Mouse (Mus musculus): ENCODE results near the gene Nfx1. TPM values are rescaled to one million over a fixed set of nuclear protein-coding genes. Genes with fewer than 3 reads are reported as not detected.

The Nfx1 gene
- polyA plus RNA-seq, 1 experiment = 24.3 TPM

GRCm38 (mm10) chr4:40997916-40998315, 27.2 kb downstream of the Nfx1 start:
- TF ChIP-seq POLR2A (IDR thresholded peaks at IDR 0.05; ENCODE audit: low read depth, low read length) (no peak), CTCF (conservative IDR thresholded peaks at IDR 0.05; ENCODE audit: insufficient read depth, insufficient read length, low read depth, low read length) (no peak)
- H3K4me1 ChIP-seq (ENCODE audit: control insufficient read depth, insufficient read depth, low read length) = no peaks in the 10 kb centered on the region
- no peak for DNase-seq
- WGBS = 96% methylated on average over 4 of the region's 4 CpGs
- H3K36me3 ChIP-seq (ENCODE audit: control insufficient read depth, insufficient read depth, low read length) = peaks cover 32% of the 10 kb centered on the region
- H3K27me3 ChIP-seq (replicated peaks; ENCODE audit: control insufficient read depth, insufficient read depth, low read length) = no peaks in the 10 kb centered on the region
- H3K4me3 ChIP-seq (ENCODE audit: insufficient read depth, low read depth, low read length) = no peak overlapping the region
- no peak overlapping the region for H3K27ac ChIP-seq (ENCODE audit: insufficient read depth, low read depth, low read length)

- DNase-seq = no peak
- H3K36me3 ChIP-seq (ENCODE audit: control insufficient read depth, insufficient read depth, low read length) = peaks cover 37% of the 10 kb centered on the region
- H3K27ac ChIP-seq (ENCODE audit: insufficient read depth, low read depth, low read length) = no peak overlapping the region
- 82% methylated on average over 1 of the region's 1 CpGs for WGBS
- TF ChIP-seq POLR2A (IDR thresholded peaks at IDR 0.05; ENCODE audit: low read depth, low read length) = no peak
- no peak for TF ChIP-seq CTCF (conservative IDR thresholded peaks at IDR 0.05; ENCODE audit: insufficient read depth, insufficient read length, low read depth, low read length)
- H3K4me1 ChIP-seq (ENCODE audit: control insufficient read depth, insufficient read depth, low read length) = no peaks in the 10 kb centered on the region
- no peaks in the 10 kb centered on the region for H3K27me3 ChIP-seq (replicated peaks; ENCODE audit: control insufficient read depth, insufficient read depth, low read length)
- H3K4me3 ChIP-seq (ENCODE audit: insufficient read depth, low read depth, low read length) = no peak overlapping the region
Observed at GRCm38 (mm10) chr4:41000271-41000670, 29.6 kb downstream of the Nfx1 start.

- no peak overlapping the region for H3K4me3 ChIP-seq (ENCODE audit: insufficient read depth, low read depth, low read length)
- WGBS = 88% methylated on average over 9 of the region's 9 CpGs
- H3K27ac ChIP-seq (ENCODE audit: insufficient read depth, low read depth, low read length) = no peak overlapping the region
- TF ChIP-seq CTCF (conservative IDR thresholded peaks at IDR 0.05; ENCODE audit: insufficient read depth, insufficient read length, low read depth, low read length) (peak; percentile 28; the same call in 1 of the 2 replicates), POLR2A (IDR thresholded peaks at IDR 0.05; ENCODE audit: low read depth, low read length) (no peak)
- DNase-seq = peak; percentile 14
- H3K4me1 ChIP-seq (ENCODE audit: control insufficient read depth, insufficient read depth, low read length) = no peaks in the 10 kb centered on the region
- peaks cover 35% of the 10 kb centered on the region for H3K36me3 ChIP-seq (ENCODE audit: control insufficient read depth, insufficient read depth, low read length)
- no peaks in the 10 kb centered on the region for H3K27me3 ChIP-seq (replicated peaks; ENCODE audit: control insufficient read depth, insufficient read depth, low read length)
Observed at GRCm38 (mm10) chr4:41000842-41001639, 30.3 kb downstream of the Nfx1 start.

- WGBS = 89% methylated on average over 3 of the region's 3 CpGs
- Histone ChIP-seq H3K27ac (ENCODE audit: insufficient read depth, low read depth, low read length) (no peak overlapping the region), H3K36me3 (ENCODE audit: control insufficient read depth, insufficient read depth, low read length) (peaks cover 9% of the 10 kb centered on the region), H3K4me3 (ENCODE audit: insufficient read depth, low read depth, low read length) (no peak overlapping the region), H3K4me1 (ENCODE audit: control insufficient read depth, insufficient read depth, low read length) (no peaks in the 10 kb centered on the region), H3K27me3 (replicated peaks; ENCODE audit: control insufficient read depth, insufficient read depth, low read length) (no peaks in the 10 kb centered on the region)
- no peak for DNase-seq
- TF ChIP-seq CTCF (conservative IDR thresholded peaks at IDR 0.05; ENCODE audit: insufficient read depth, insufficient read length, low read depth, low read length) = no peak
- TF ChIP-seq POLR2A (IDR thresholded peaks at IDR 0.05; ENCODE audit: low read depth, low read length) = no peak
Observed at GRCm38 (mm10) chr4:41013351-41013750, 42.6 kb downstream of the Nfx1 start.

- H3K27ac ChIP-seq (ENCODE audit: insufficient read depth, low read depth, low read length) = no peak overlapping the region
- WGBS = 96% methylated on average over 5 of the region's 5 CpGs
- H3K27me3 ChIP-seq (replicated peaks; ENCODE audit: control insufficient read depth, insufficient read depth, low read length) = no peaks in the 10 kb centered on the region
- TF ChIP-seq CTCF (conservative IDR thresholded peaks at IDR 0.05; ENCODE audit: insufficient read depth, insufficient read length, low read depth, low read length) = no peak
- TF ChIP-seq POLR2A (IDR thresholded peaks at IDR 0.05; ENCODE audit: low read depth, low read length) = no peak
- no peak overlapping the region for H3K4me3 ChIP-seq (ENCODE audit: insufficient read depth, low read depth, low read length)
- no peaks in the 10 kb centered on the region for H3K4me1 ChIP-seq (ENCODE audit: control insufficient read depth, insufficient read depth, low read length)
- peaks cover 4% of the 10 kb centered on the region; the same call in 1 of the 2 replicates for H3K36me3 ChIP-seq (ENCODE audit: control insufficient read depth, insufficient read depth, low read length)
- no peak for DNase-seq
Observed at GRCm38 (mm10) chr4:41015798-41016197, 45.1 kb downstream of the Nfx1 start.

DNA sequence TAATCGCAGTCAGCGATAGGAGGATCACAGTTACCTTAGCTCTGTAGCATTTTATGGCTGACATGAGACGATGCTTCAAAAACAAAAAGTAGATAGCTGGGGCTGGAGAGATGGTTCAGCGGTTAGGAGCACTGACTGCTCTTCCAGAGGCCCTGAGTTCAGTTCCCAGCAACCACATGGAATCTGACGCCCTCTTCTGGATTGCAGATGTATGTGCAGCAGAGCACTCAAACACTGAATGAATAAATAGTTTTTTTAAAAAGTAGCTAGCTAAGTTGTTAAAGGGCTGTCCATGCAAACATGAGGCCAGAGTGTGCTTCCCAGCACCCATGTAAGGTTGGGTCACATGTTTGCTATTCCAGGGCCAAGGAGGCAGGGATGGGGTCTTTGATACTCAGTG, 50.4 kb downstream of the Nfx1 start:
- H3K27me3 ChIP-seq (replicated peaks; ENCODE audit: control insufficient read depth, insufficient read depth, low read length) = no peaks in the 10 kb centered on the region
- no peak overlapping the region for H3K27ac ChIP-seq (ENCODE audit: insufficient read depth, low read depth, low read length)
- no peak overlapping the region for H3K4me3 ChIP-seq (ENCODE audit: insufficient read depth, low read depth, low read length)
- H3K4me1 ChIP-seq (ENCODE audit: control insufficient read depth, insufficient read depth, low read length) = no peaks in the 10 kb centered on the region
- WGBS = 90% methylated on average over 5 of the region's 5 CpGs
- TF ChIP-seq POLR2A (IDR thresholded peaks at IDR 0.05; ENCODE audit: low read depth, low read length) (no peak), CTCF (conservative IDR thresholded peaks at IDR 0.05; ENCODE audit: insufficient read depth, insufficient read length, low read depth, low read length) (0 out of 2 replicates have a peak, but pooled peaks have one; percentile 11)
- DNase-seq = no peak
- peaks cover 2% of the 10 kb centered on the region; the same call in 1 of the 2 replicates for H3K36me3 ChIP-seq (ENCODE audit: control insufficient read depth, insufficient read depth, low read length)

DNA sequence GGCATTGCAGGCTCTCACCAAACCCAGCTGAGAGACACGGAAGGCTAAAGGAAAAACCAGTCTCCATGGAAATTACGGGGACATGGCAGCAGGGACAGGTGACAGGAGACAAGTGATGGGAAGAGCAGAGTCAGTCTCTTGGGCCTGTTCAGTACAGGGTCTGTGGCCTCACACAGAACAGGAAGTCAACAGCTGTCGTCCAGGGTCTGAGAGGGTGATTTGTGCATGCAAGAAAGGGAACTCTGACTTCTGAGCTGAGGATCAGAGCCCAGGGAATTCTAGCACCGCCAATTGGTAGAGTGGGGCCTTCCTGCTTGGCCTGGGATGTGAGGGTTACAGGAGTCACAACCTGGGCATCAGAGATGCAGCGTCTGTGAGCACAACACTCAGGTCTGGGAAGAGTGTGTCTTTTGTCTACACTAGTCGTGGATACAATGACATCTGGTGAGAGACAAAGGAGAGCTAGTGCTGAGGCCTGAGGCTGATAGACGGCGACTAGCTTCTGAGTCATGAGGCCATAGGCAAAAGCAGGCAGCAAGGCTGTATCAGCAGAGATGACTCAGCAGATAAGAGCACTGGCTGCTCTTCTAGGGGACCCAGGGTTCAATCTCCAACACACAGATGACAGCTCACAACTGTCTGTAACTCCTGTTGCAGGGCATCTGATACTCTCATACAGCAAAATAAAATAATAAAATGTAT, 55.5 kb downstream of the Nfx1 start:
- Histone ChIP-seq H3K4me3 (ENCODE audit: insufficient read depth, low read depth, low read length) (no peak overlapping the region), H3K36me3 (ENCODE audit: control insufficient read depth, insufficient read depth, low read length) (peaks cover 2% of the 10 kb centered on the region; the same call in 1 of the 2 replicates), H3K27me3 (replicated peaks; ENCODE audit: control insufficient read depth, insufficient read depth, low read length) (no peaks in the 10 kb centered on the region), H3K27ac (ENCODE audit: insufficient read depth, low read depth, low read length) (no peak overlapping the region), H3K4me1 (ENCODE audit: control insufficient read depth, insufficient read depth, low read length) (peaks cover 8% of the 10 kb centered on the region; the same call in 1 of the 2 replicates)
- no peak for TF ChIP-seq CTCF (conservative IDR thresholded peaks at IDR 0.05; ENCODE audit: insufficient read depth, insufficient read length, low read depth, low read length)
- no peak for TF ChIP-seq POLR2A (IDR thresholded peaks at IDR 0.05; ENCODE audit: low read depth, low read length)
- DNase-seq = no peak
- WGBS = 55% methylated on average over 8 of the region's 8 CpGs
